Mouse (Mus musculus) C2C12 (cell line): Measurements from ENCODE around the gene Gm26741. TPM values are rescaled to one million over a fixed set of nuclear protein-coding genes. Genes with fewer than 3 reads are reported as not detected.

Source experiments
- H3K27me3 ChIP-seq: one replicate; pipeline ENCODE4 v1.6.1; 2011; ENCODE audit not compliant: control insufficient read depth, insufficient read depth, insufficient read length
- H3K36me3 ChIP-seq: one replicate; pipeline ENCODE4 v1.6.1; 2011; ENCODE audit not compliant: control insufficient read depth, insufficient read depth
- H3K4me3 ChIP-seq: one replicate; pipeline ENCODE4 v1.5.1; 2011; ENCODE audit warnings: mild to moderate bottlenecking, control low read depth; ENCODE audit not compliant: poor library complexity, insufficient read depth, severe bottlenecking
- H3K79me2 ChIP-seq: one replicate; pipeline ENCODE4 v1.6.1; 2011; ENCODE audit not compliant: control insufficient read depth, insufficient read depth
- H3K79me3 ChIP-seq: one replicate; pipeline ENCODE4 v1.6.1; 2011; ENCODE audit warnings: low read depth, control low read depth
- H3ac ChIP-seq: one replicate; pipeline ENCODE3; 2011; ENCODE audit warnings: low read depth; ENCODE audit not compliant: control insufficient read depth, insufficient read length
- CEBPB ChIP-seq: IDR thresholded peaks from one replicate; pipeline ENCODE4 v1.6.1; 2011; ENCODE audit warnings: low read depth, mild to moderate bottlenecking, control low read depth, moderate library complexity
- CTCF ChIP-seq: IDR thresholded peaks from one replicate; pipeline ENCODE4 v1.5.1; 2011; ENCODE audit not compliant: control insufficient read depth, insufficient read depth, insufficient read length
- FOSL1 ChIP-seq: IDR thresholded peaks from one replicate; pipeline ENCODE4 v1.8.0; 2011; ENCODE audit warnings: mild to moderate bottlenecking, low read length; ENCODE audit not compliant: poor library complexity, insufficient read depth, severe bottlenecking
- MAX ChIP-seq: IDR thresholded peaks from one replicate; pipeline ENCODE4 v1.6.1; 2011; ENCODE audit warnings: mild to moderate bottlenecking, control low read depth
- MYOD1 ChIP-seq: IDR thresholded peaks from one replicate; pipeline ENCODE4 v1.6.1; 2011; ENCODE audit warnings: low read depth; ENCODE audit not compliant: control insufficient read depth, insufficient read length
- MYOG ChIP-seq: IDR thresholded peaks from one replicate; pipeline ENCODE4 v1.6.1; 2011; ENCODE audit not compliant: control insufficient read depth, insufficient read length; ENCODE audit errors: extremely low read depth
- USF1 ChIP-seq: IDR thresholded peaks from one replicate; pipeline ENCODE4 v1.6.1; 2011; ENCODE audit warnings: low read depth, mild to moderate bottlenecking, control low read depth, moderate library complexity
- polyA plus RNA-seq: library from polyadenylated mRNA; unstranded; fragments of >200 nt; fragmentation: generic; extraction: Trizol; gene quantifications from one replicate; pipeline ENCODE4 v1.2.1, GENCODE M21; 2012; ENCODE audit warnings: missing spikeins

Gene Gm26741
- polyA plus RNA-seq, 1 experiment, result not detected

DNA sequence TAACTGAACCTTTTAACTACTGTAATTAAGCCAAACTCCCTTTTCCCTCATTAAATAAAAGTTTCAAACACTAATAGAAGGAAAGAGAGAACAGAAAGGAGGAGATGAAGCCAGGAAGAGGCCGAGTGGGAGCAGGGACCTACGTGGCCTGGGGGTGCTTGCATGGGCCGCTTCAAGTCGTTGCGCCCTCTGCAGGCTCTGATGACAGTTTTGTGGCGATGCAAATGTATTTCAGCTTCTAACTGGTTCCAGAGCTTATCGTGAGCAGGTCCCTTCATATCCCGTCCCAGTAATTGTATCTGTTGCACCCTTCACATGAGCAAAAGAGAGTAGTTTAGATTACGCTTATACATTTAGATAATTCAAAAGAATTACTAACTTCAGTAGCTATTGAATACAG lies 5.4 kb upstream of the Gm26741 start:
- H3K36me3 ChIP-seq, result peaks cover 51% of the 10 kb centered on the region

GRCm38 (mm10) chr10:52360241-52360735 lies 1.7 kb downstream of the Gm26741 start:
- H3K4me3 ChIP-seq, result no peak overlapping the region
- no peak for TF ChIP-seq MAX
- no peak for TF ChIP-seq CEBPB
- peaks cover 7% of the 10 kb centered on the region for H3K36me3 ChIP-seq
- peaks cover 26% of the 10 kb centered on the region for H3K79me2 ChIP-seq
- H3ac ChIP-seq, result no peak overlapping the region
- peaks cover 10% of the 10 kb centered on the region for H3K79me3 ChIP-seq
- no peaks in the 10 kb centered on the region for H3K27me3 ChIP-seq

More for the DNA sequence above, 5.4 kb upstream of the Gm26741 start:
- no peak overlapping the region for H3K4me3 ChIP-seq
- H3ac ChIP-seq, result no peak overlapping the region
- H3K79me3 ChIP-seq, result no peaks in the 10 kb centered on the region
- no peaks in the 10 kb centered on the region for H3K27me3 ChIP-seq
- H3K79me2 ChIP-seq, result no peaks in the 10 kb centered on the region
- TF ChIP-seq USF1 (no peak), MYOG (no peak), FOSL1 (no peak), CTCF (no peak), CEBPB (no peak), MAX (no peak), MYOD1 (no peak)

DNA sequence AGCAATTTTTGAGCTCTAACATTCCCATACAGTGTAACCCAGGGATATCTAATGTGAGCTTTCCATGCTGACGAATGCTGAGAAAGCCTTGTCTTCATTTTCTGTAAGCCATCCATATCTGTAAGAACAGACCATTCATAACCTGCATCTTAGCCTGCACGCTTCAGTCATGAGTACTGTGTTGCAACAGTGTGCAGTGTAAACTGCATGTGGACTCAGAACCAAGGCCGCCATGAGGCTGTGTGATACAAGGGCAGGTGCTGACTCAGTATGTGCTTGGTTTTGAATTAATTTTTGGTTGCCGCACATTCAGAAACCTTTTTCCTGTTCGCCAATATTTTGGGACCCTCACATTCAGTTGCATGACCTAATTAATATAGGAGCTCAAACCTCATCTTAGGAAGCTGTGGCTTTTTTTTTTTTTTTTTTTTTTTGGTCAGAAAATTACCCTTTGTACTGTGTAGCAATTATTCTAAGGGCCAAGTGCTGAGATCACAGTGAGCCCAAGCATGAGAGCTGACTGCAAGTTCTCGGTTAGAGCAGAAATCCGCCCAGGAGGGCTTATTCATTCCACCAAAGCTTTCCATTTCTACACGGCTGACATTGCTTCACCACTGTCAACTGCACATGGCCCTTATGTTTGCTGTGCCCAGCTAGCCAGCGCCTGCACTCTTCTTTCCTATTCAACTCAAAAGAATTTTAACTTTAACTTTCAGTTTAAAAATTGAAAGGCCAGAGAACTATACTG lies 2.5 kb downstream of the Gm26741 start:
- peaks cover 10% of the 10 kb centered on the region for H3K79me3 ChIP-seq
- no peak overlapping the region for H3K4me3 ChIP-seq
- H3K27me3 ChIP-seq, result no peaks in the 10 kb centered on the region
- no peak overlapping the region for H3ac ChIP-seq
- peaks cover 26% of the 10 kb centered on the region for H3K79me2 ChIP-seq
- TF ChIP-seq MYOG (no peak), CEBPB (no peak), USF1 (no peak), CTCF (no peak), FOSL1 (no peak), MAX (no peak)
- H3K36me3 ChIP-seq, result peaks cover 7% of the 10 kb centered on the region

- peaks cover 25% of the 10 kb centered on the region for H3K79me3 ChIP-seq
- TF ChIP-seq MYOD1 (no peak), CTCF (no peak), MYOG (no peak), CEBPB (no peak), USF1 (no peak), MAX (no peak), FOSL1 (no peak)
- no peak overlapping the region for H3ac ChIP-seq
- no peak overlapping the region for H3K4me3 ChIP-seq
- H3K36me3 ChIP-seq, result no peaks in the 10 kb centered on the region
- no peaks in the 10 kb centered on the region for H3K27me3 ChIP-seq
- peaks cover 61% of the 10 kb centered on the region for H3K79me2 ChIP-seq
Observed at GRCm38 (mm10) chr10:52368376-52368775, 9.8 kb downstream of the Gm26741 start.

GRCm38 (mm10) chr10:52373834-52374233 lies 15.3 kb downstream of the Gm26741 start:
- Histone ChIP-seq H3K27me3 (no peaks in the 10 kb centered on the region), H3K79me2 (peaks cover 86% of the 10 kb centered on the region), H3K4me3 (no peak overlapping the region), H3ac (no peak overlapping the region), H3K36me3 (no peaks in the 10 kb centered on the region), H3K79me3 (peaks cover 55% of the 10 kb centered on the region)
- TF ChIP-seq MYOG (no peak), MAX (no peak), MYOD1 (no peak), USF1 (no peak), CEBPB (no peak)

DNA sequence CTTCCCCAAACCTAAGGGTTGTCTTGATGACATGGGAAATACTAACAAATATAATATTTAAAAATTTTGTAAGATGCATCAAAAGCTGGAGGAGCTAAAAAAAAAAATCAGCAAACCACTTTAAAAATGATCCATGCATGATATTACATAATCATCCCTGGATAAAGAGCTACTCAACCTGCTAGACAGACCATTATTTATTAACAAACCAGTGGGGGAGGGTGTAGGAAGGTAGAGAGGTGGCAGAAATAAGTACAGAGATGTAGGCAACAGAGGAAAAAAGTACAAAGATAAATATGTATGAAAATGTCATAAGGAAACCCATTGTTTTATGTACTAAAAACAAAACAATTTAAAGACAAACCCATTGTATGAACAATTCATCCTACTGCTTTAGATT lies 16.1 kb downstream of the Gm26741 start:
- H3K27me3 ChIP-seq, result no peaks in the 10 kb centered on the region
- H3K79me2 ChIP-seq, result peaks cover 88% of the 10 kb centered on the region
- no peak for TF ChIP-seq CTCF
- no peak for TF ChIP-seq CEBPB
- TF ChIP-seq USF1, result no peak
- no peak for TF ChIP-seq MYOD1
- no peak for TF ChIP-seq MAX
- TF ChIP-seq MYOG, result no peak
- TF ChIP-seq FOSL1, result no peak
- H3ac ChIP-seq, result no peak overlapping the region
- no peaks in the 10 kb centered on the region for H3K36me3 ChIP-seq
- H3K79me3 ChIP-seq, result peaks cover 60% of the 10 kb centered on the region
- no peak overlapping the region for H3K4me3 ChIP-seq
